Mouse (Mus musculus) hindbrain, postnatal 0 days (tissue): ENCODE measurements around the gene Elavl3. TPM values are rescaled to one million over a fixed set of nuclear protein-coding genes. Genes with fewer than 3 reads are reported as not detected.

Experiments used
- ATAC-seq: fragments of 200-750 bp; cut with Nextera tagmentation; 2 replicates; pipeline ENCODE4 v1.8.0; 2017; ENCODE audit warnings: mild to moderate bottlenecking, moderate TSS enrichment, moderate library complexity
- DNase-seq: peaks from one replicate; pipeline ENCODE4 v3.0.0-alpha.2; 2015; ENCODE audit warnings: low spot score
- H3K27ac ChIP-seq: fragments of 300-500 bp; sonication (generic); 2 replicates; pipeline ENCODE4 v1.5.1; 2014; ENCODE audit warnings: mild to moderate bottlenecking
- H3K27me3 ChIP-seq: fragments of 300-500 bp; sonication (generic); 2 replicates; pipeline ENCODE4 v1.6.1; 2014; ENCODE audit warnings: low read length, mixed read lengths; ENCODE audit not compliant: insufficient read depth
- H3K36me3 ChIP-seq: fragments of 300-500 bp; sonication (generic); 2 replicates; pipeline ENCODE4 v1.6.1; 2014; ENCODE audit warnings: low read length, mixed read lengths; ENCODE audit not compliant: insufficient read depth
- H3K4me1 ChIP-seq: fragments of 300-500 bp; sonication (generic); 2 replicates; pipeline ENCODE4 v1.6.1; 2014; ENCODE audit warnings: antibody characterized with exemption, low read length, mixed read lengths; ENCODE audit not compliant: insufficient read depth
- H3K4me2 ChIP-seq: fragments of 300-500 bp; sonication (generic); 2 replicates; pipeline ENCODE4 v1.6.1; 2014; ENCODE audit warnings: low read depth, mild to moderate bottlenecking, low read length, moderate library complexity, mixed read lengths
- H3K4me3 ChIP-seq: fragments of 300-500 bp; sonication (generic); 2 replicates; pipeline ENCODE4 v1.5.1; 2014; ENCODE audit warnings: low read length
- H3K9ac ChIP-seq: fragments of 300-500 bp; sonication (generic); replicated peaks from 2 replicates; pipeline ENCODE4 v1.6.1; 2014; ENCODE audit warnings: mild to moderate bottlenecking, low read length, moderate library complexity, mixed read lengths
- H3K9me3 ChIP-seq: fragments of 300-500 bp; sonication (generic); 2 replicates; pipeline ENCODE4 v1.6.1; 2016; ENCODE audit warnings: low read length, mixed read lengths
- CTCF ChIP-seq: IDR thresholded peaks from 2 replicates; pipeline ENCODE4 v1.5.1; 2016; ENCODE audit warnings: antibody characterized with exemption, control low read depth, low read depth
- WGBS: fragments of 180-500 bp; shearing (Covaris S2); extraction: QIAGEN DNeasy Blood & Tissue Kit; methylation state at CpG from one replicate; pipeline ENCODE4 v1.1.7; 2014; 5-methylcytosine and 5-hydroxymethylcytosine counted together
- polyA plus RNA-seq: library from polyadenylated mRNA; unstranded; fragments of >200 nt; fragmentation: Nextera tagmentation; extraction: Ambion mirVana; gene quantifications from 2 replicates; pipeline ENCODE4 v1.2.1, GENCODE M21; 2015
- total RNA-seq: library from RNA; depleted of rRNA; stranded (reverse); fragments of >200 nt; gene quantifications from 2 replicates; pipeline ENCODE4 v1.2.3, GENCODE M21; 2014; rRNA removed

Elavl3 gene
- total and polyA plus RNA-seq, 2 experiments from 2014 or later, result 71.7 to 204 TPM

DNA sequence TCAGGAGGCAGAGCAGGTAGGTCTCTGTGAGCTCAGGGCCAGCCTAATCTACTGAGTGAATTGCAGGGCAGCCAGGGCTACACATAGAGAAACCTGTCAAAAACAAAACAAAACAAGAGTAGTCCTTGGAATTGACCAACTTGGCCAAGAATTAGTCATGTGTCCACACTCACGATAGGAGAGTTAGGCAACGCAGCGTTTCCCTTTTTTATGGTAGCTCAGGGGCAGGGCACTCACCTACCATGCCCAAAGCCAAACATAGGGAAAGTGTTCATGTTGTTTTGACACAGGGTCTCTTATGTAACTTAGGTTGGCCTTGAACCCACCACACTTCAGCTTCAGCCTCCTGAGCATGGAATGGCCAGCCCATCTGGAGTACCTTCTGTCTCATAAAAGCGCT, 82.5 kb downstream of the Elavl3 start:
- TF ChIP-seq CTCF, result no peak
- ATAC-seq, result no peak
- 89% methylated on average over 4 of the region's 4 CpGs for WGBS

GRCm38 (mm10) chr9:21968883-21969282, 82.9 kb downstream of the Elavl3 start:
- no peak overlapping the region for H3K4me2 ChIP-seq
- no peak overlapping the region for H3K9ac ChIP-seq
- WGBS, result 61% methylated on average over 6 of the region's 6 CpGs
- no peaks in the 10 kb centered on the region for H3K9me3 ChIP-seq
- H3K27ac ChIP-seq, result no peak overlapping the region
- no peaks in the 10 kb centered on the region for H3K4me1 ChIP-seq
- DNase-seq (no peak), ATAC-seq (no peak)
- H3K36me3 ChIP-seq, result no peaks in the 10 kb centered on the region
- TF ChIP-seq CTCF, result no peak
- H3K4me3 ChIP-seq, result no peak overlapping the region
- no peaks in the 10 kb centered on the region for H3K27me3 ChIP-seq

More for the DNA sequence above, 82.5 kb downstream of the Elavl3 start:
- Histone ChIP-seq H3K4me3 (no peak overlapping the region), H3K36me3 (no peaks in the 10 kb centered on the region), H3K9me3 (no peaks in the 10 kb centered on the region), H3K27me3 (no peaks in the 10 kb centered on the region), H3K27ac (no peak overlapping the region), H3K9ac (no peak overlapping the region), H3K4me2 (no peak overlapping the region), H3K4me1 (no peaks in the 10 kb centered on the region)
- no peak for DNase-seq

Other genes starting within 250 kb of the Elavl3 start
- not detected in 2 replicates for gene Angptl8, start 216.5 kb downstream of the Elavl3 start, total RNA-seq
- 0.34 and 0.57 TPM in 2 replicates for gene Angptl8, start 216.5 kb downstream of the Elavl3 start, polyA plus RNA-seq
- gene Dock6, start 199.4 kb downstream of the Elavl3 start, total RNA-seq, result 15.6 and 20.6 TPM in 2 replicates
- 11.5 and 11.7 TPM in 2 replicates for gene Dock6, start 199.4 kb downstream of the Elavl3 start, polyA plus RNA-seq
- gene Rab3d, start 133.8 kb downstream of the Elavl3 start, total RNA-seq, result 23.1 and 28.6 TPM in 2 replicates
- 20.3 and 21.6 TPM in 2 replicates for gene Rab3d, start 133.8 kb downstream of the Elavl3 start, polyA plus RNA-seq
- 6.0 and 8.4 TPM in 2 replicates for gene Ccdc159, start 124.6 kb downstream of the Elavl3 start, total RNA-seq
- gene Ccdc159, start 124.6 kb downstream of the Elavl3 start, polyA plus RNA-seq, result 3.9 and 4.0 TPM in 2 replicates
- gene Tmem205, start 124.5 kb downstream of the Elavl3 start, total RNA-seq, result 34.9 and 52.0 TPM in 2 replicates
- 56.2 and 56.3 TPM in 2 replicates for gene Tmem205, start 124.5 kb downstream of the Elavl3 start, polyA plus RNA-seq
- gene Plppr2, start 115.0 kb downstream of the Elavl3 start, total RNA-seq, result 147 and 151 TPM in 2 replicates
- 85.6 and 95.2 TPM in 2 replicates for gene Plppr2, start 115.0 kb downstream of the Elavl3 start, polyA plus RNA-seq
- 27.8 and 35.8 TPM in 2 replicates for gene Swsap1, start 96.3 kb downstream of the Elavl3 start, total RNA-seq
- 8.0 and 9.0 TPM in 2 replicates for gene Swsap1, start 96.3 kb downstream of the Elavl3 start, polyA plus RNA-seq
- 0.89 and 1.7 TPM in 2 replicates for gene Epor, start 88.5 kb downstream of the Elavl3 start, total RNA-seq
- 2.3 TPM in 2 replicates for gene Epor, start 88.5 kb downstream of the Elavl3 start, polyA plus RNA-seq
- 4.2 and 5.1 TPM in 2 replicates for gene Rgl3, start 62.6 kb downstream of the Elavl3 start, total RNA-seq
- 2.5 and 3.5 TPM in 2 replicates for gene Rgl3, start 62.6 kb downstream of the Elavl3 start, polyA plus RNA-seq
- 3.3 and 6.0 TPM in 2 replicates for gene Ccdc151, start 49.4 kb downstream of the Elavl3 start, total RNA-seq
- gene Ccdc151, start 49.4 kb downstream of the Elavl3 start, polyA plus RNA-seq, result 4.2 and 4.6 TPM in 2 replicates
- 84.9 and 89.7 TPM in 2 replicates for gene Prkcsh, start 49.2 kb downstream of the Elavl3 start, total RNA-seq
- 67.5 and 69.7 TPM in 2 replicates for gene Prkcsh, start 49.2 kb downstream of the Elavl3 start, polyA plus RNA-seq
- not detected in 2 replicates for gene Gm49318, start 19.2 kb upstream of the Elavl3 start, total RNA-seq
- gene Gm49318, start 19.2 kb upstream of the Elavl3 start, polyA plus RNA-seq, result not detected in 2 replicates
- 28.8 and 30.0 TPM in 2 replicates for gene Zfp653, start 19.4 kb upstream of the Elavl3 start, total RNA-seq
- 12.8 and 13.2 TPM in 2 replicates for gene Zfp653, start 19.4 kb upstream of the Elavl3 start, polyA plus RNA-seq
- 59.9 and 68.8 TPM in 2 replicates for gene Ecsit, start 33.4 kb upstream of the Elavl3 start, total RNA-seq
- gene Ecsit, start 33.4 kb upstream of the Elavl3 start, polyA plus RNA-seq, result 51.0 and 56.0 TPM in 2 replicates
- gene Cnn1, start 47.2 kb upstream of the Elavl3 start, total RNA-seq, result 0.40 and 0.52 TPM in 2 replicates
- 0.66 and 1.1 TPM in 2 replicates for gene Cnn1, start 47.2 kb upstream of the Elavl3 start, polyA plus RNA-seq
- 142 and 165 TPM in 2 replicates for gene Elof1, start 65.1 kb upstream of the Elavl3 start, total RNA-seq
- 171 and 178 TPM in 2 replicates for gene Elof1, start 65.1 kb upstream of the Elavl3 start, polyA plus RNA-seq
- gene Acp5, start 83.7 kb upstream of the Elavl3 start, total RNA-seq, result 0.18 and 1.8 TPM in 2 replicates
- 0.63 and 1.2 TPM in 2 replicates for gene Acp5, start 83.7 kb upstream of the Elavl3 start, polyA plus RNA-seq
- gene Pigyl, start 104.8 kb upstream of the Elavl3 start, total RNA-seq, result 20.5 and 37.1 TPM in 2 replicates
- 109 and 111 TPM in 2 replicates for gene Pigyl, start 104.8 kb upstream of the Elavl3 start, polyA plus RNA-seq
- gene Zfp872, start 136.1 kb upstream of the Elavl3 start, total RNA-seq, result 0.26 TPM in 1 of 2 replicates, not detected in the other
- gene Zfp872, start 136.1 kb upstream of the Elavl3 start, polyA plus RNA-seq, result 0.24 and 0.33 TPM in 2 replicates
- 5.3 and 6.4 TPM in 2 replicates for gene Zfp809, start 173.7 kb upstream of the Elavl3 start, total RNA-seq
- 6.1 and 8.4 TPM in 2 replicates for gene Zfp809, start 173.7 kb upstream of the Elavl3 start, polyA plus RNA-seq
- 3.0 and 5.5 TPM in 2 replicates for gene Zfp599, start 207.9 kb upstream of the Elavl3 start, total RNA-seq
- 4.8 and 5.2 TPM in 2 replicates for gene Zfp599, start 207.9 kb upstream of the Elavl3 start, polyA plus RNA-seq